Mouse (Mus musculus) spleen, postnatal 0 days (tissue): ENCODE data around the gene Areg. TPM values are rescaled to one million over a fixed set of nuclear protein-coding genes. Genes with fewer than 3 reads are reported as not detected.

ENCODE experiments used
- polyA plus RNA-seq: library from polyadenylated mRNA; unstranded; fragments of >200 nt; fragmentation: Nextera tagmentation; extraction: Ambion mirVana; gene quantifications from 2 replicates; pipeline ENCODE4 v1.2.1, GENCODE M21; 2015

Gene Areg
- polyA plus RNA-seq: not detected in 2 replicates

GRCm38 (mm10) chr5:91139446-91139873 is at the start of gene Areg:
Gene Areg, plus strand, starts transcription at chr5:91139599.

Other genes with a start within 250 kb of the Areg start
- gene Cxcl1, start 248.4 kb upstream of the Areg start, polyA plus RNA-seq: 0.34 and 0.55 TPM in 2 replicates
- gene Cxcl2, start 235.7 kb upstream of the Areg start, polyA plus RNA-seq: 0.11 and 0.15 TPM in 2 replicates
- 16.9 and 22.3 TPM in 2 replicates for gene Mthfd2l, start 208.5 kb upstream of the Areg start, polyA plus RNA-seq
- not detected in 2 replicates for gene Epgn, start 112.1 kb upstream of the Areg start, polyA plus RNA-seq
- gene Ereg, start 65.0 kb upstream of the Areg start, polyA plus RNA-seq: 0.02 and 0.05 TPM in 2 replicates